Mouse (Mus musculus) hindbrain, embryonic 14.5 days (tissue): ENCODE measurements around the gene Cxcl15. TPM values are rescaled to one million over a fixed set of nuclear protein-coding genes. Genes with fewer than 3 reads are reported as not detected.
"Not testable (repeated sequence)": the region's sequence is repeated elsewhere in the genome, so short reads cannot be mapped to it uniquely, and the experiment has no call there.

Experiments
- ATAC-seq: fragments of 200-750 bp; cut with Nextera tagmentation; 2 replicates; pipeline ENCODE4 v1.8.0; 2017; ENCODE audit warnings: moderate number of reproducible peaks, mild to moderate bottlenecking, moderate TSS enrichment, moderate library complexity; ENCODE audit not compliant: low FRiP score
- DNase-seq: peaks from one replicate; pipeline ENCODE4 v3.0.0-alpha.2; 2015; ENCODE audit warnings: low spot score
- H3K27ac ChIP-seq: fragments of 300-500 bp; sonication (generic); 2 replicates; pipeline ENCODE4 v1.5.1; 2014; ENCODE audit warnings: mild to moderate bottlenecking, moderate library complexity
- H3K27me3 ChIP-seq: fragments of 300-500 bp; sonication (generic); 2 replicates; pipeline ENCODE4 v1.6.1; 2014; ENCODE audit warnings: mild to moderate bottlenecking, low read length, mixed read lengths; ENCODE audit not compliant: control insufficient read depth, insufficient read depth
- H3K36me3 ChIP-seq: fragments of 300-500 bp; sonication (generic); replicated peaks from 2 replicates; pipeline ENCODE4 v1.6.1; 2014; ENCODE audit not compliant: control insufficient read depth, insufficient read depth
- H3K4me1 ChIP-seq: fragments of 300-500 bp; sonication (generic); replicated peaks from 2 replicates; pipeline ENCODE4 v1.6.1; 2014; ENCODE audit warnings: antibody characterized with exemption, low read length, mixed read lengths; ENCODE audit not compliant: control insufficient read depth, insufficient read depth
- H3K4me2 ChIP-seq: fragments of 300-500 bp; sonication (generic); replicated peaks from 2 replicates; pipeline ENCODE4 v1.6.1; 2014; ENCODE audit warnings: mild to moderate bottlenecking, moderate library complexity
- H3K4me3 ChIP-seq: fragments of 300-500 bp; sonication (generic); replicated peaks from 2 replicates; pipeline ENCODE4 v1.5.1; 2014; ENCODE audit warnings: mild to moderate bottlenecking, low read length
- H3K9ac ChIP-seq: fragments of 300-500 bp; sonication (generic); 2 replicates; pipeline ENCODE4 v1.6.1; 2014
- H3K9me3 ChIP-seq: fragments of 300-500 bp; sonication (generic); 2 replicates; pipeline ENCODE4 v1.6.1; 2016; ENCODE audit warnings: low read length; ENCODE audit not compliant: control insufficient read depth
- WGBS: fragments of 180-500 bp; shearing (Covaris S2); extraction: QIAGEN DNeasy Blood & Tissue Kit; methylation state at CpG from one replicate; pipeline ENCODE4 v1.1.7; 2014; 5-methylcytosine and 5-hydroxymethylcytosine counted together
- polyA plus RNA-seq: library from polyadenylated mRNA; unstranded; fragments of >200 nt; fragmentation: Nextera tagmentation; extraction: Ambion mirVana; gene quantifications from 2 replicates; pipeline ENCODE4 v1.2.1, GENCODE M21; 2014

Gene Cxcl15
- polyA plus RNA-seq, 1 experiment from 2014 or later, result not detected

GRCm38 (mm10) chr5:90832145-90832767 lies 37.9 kb downstream of the Cxcl15 start:
- 86% methylated on average over 11 of the region's 11 CpGs for WGBS

GRCm38 (mm10) chr5:90832768-90833388 lies 38.5 kb downstream of the Cxcl15 start:
- H3K4me1 ChIP-seq, result no peaks in the 10 kb centered on the region
- no peaks in the 10 kb centered on the region for H3K9me3 ChIP-seq
- no peak for DNase-seq
- no peak overlapping the region for H3K27ac ChIP-seq
- no peak overlapping the region for H3K9ac ChIP-seq
- no peak overlapping the region for H3K4me2 ChIP-seq
- no peak overlapping the region for H3K4me3 ChIP-seq
- no peaks in the 10 kb centered on the region for H3K27me3 ChIP-seq
- 93% methylated on average over 8 of the region's 8 CpGs for WGBS
- no peak for ATAC-seq
- H3K36me3 ChIP-seq, result no peaks in the 10 kb centered on the region

More at GRCm38 (mm10) chr5:90832145-90832767, 37.9 kb downstream of the Cxcl15 start:
- H3K9me3 ChIP-seq, result no peaks in the 10 kb centered on the region
- no peaks in the 10 kb centered on the region for H3K36me3 ChIP-seq
- ATAC-seq, result no peak
- H3K4me2 ChIP-seq, result no peak overlapping the region
- H3K4me1 ChIP-seq, result no peaks in the 10 kb centered on the region
- H3K27ac ChIP-seq, result no peak overlapping the region
- no peak overlapping the region for H3K9ac ChIP-seq
- no peak overlapping the region for H3K4me3 ChIP-seq
- no peaks in the 10 kb centered on the region for H3K27me3 ChIP-seq
- no peak for DNase-seq

GRCm38 (mm10) chr5:90834436-90834835 lies 40.1 kb downstream of the Cxcl15 start:
- no peak for ATAC-seq

GRCm38 (mm10) chr5:90838582-90838981 lies 44.2 kb downstream of the Cxcl15 start:
- H3K4me2 ChIP-seq, result no peak overlapping the region
- WGBS, result 85% methylated on average over 5 of the region's 5 CpGs
- H3K27ac ChIP-seq, result no peak overlapping the region
- DNase-seq (no peak), ATAC-seq (no peak)
- H3K9me3 ChIP-seq, result no peaks in the 10 kb centered on the region
- no peaks in the 10 kb centered on the region for H3K4me1 ChIP-seq
- H3K9ac ChIP-seq, result no peak overlapping the region
- H3K27me3 ChIP-seq, result no peaks in the 10 kb centered on the region
- no peak overlapping the region for H3K4me3 ChIP-seq
- H3K36me3 ChIP-seq, result no peaks in the 10 kb centered on the region

More at GRCm38 (mm10) chr5:90834436-90834835, 40.1 kb downstream of the Cxcl15 start:
- no peak overlapping the region for H3K9ac ChIP-seq
- no peak overlapping the region for H3K27ac ChIP-seq
- no peaks in the 10 kb centered on the region for H3K4me1 ChIP-seq
- no peaks in the 10 kb centered on the region for H3K9me3 ChIP-seq
- no peak overlapping the region for H3K4me2 ChIP-seq
- no peaks in the 10 kb centered on the region for H3K36me3 ChIP-seq
- no peak overlapping the region for H3K4me3 ChIP-seq
- no peak for DNase-seq
- WGBS, result 93% methylated on average over 4 of the region's 4 CpGs
- no peaks in the 10 kb centered on the region for H3K27me3 ChIP-seq

- H3K27me3 ChIP-seq, result no peaks in the 10 kb centered on the region
- H3K4me1 ChIP-seq, result no peaks in the 10 kb centered on the region
- ATAC-seq, result no peak
- H3K27ac ChIP-seq, result no peak overlapping the region
- DNase-seq, result no peak
- H3K4me3 ChIP-seq, result no peak overlapping the region
- H3K4me2 ChIP-seq, result no peak overlapping the region
- no peaks in the 10 kb centered on the region for H3K36me3 ChIP-seq
- H3K9ac ChIP-seq, result no peak overlapping the region
- H3K9me3 ChIP-seq, result no peaks in the 10 kb centered on the region
- WGBS, result 86% methylated on average over 7 of the region's 7 CpGs
Observed at GRCm38 (mm10) chr5:90840902-90841869, 46.9 kb downstream of the Cxcl15 start.

- 85% methylated on average over 3 of the region's 3 CpGs for WGBS
- no peak for DNase-seq
Observed at GRCm38 (mm10) chr5:90843891-90844290, 49.6 kb downstream of the Cxcl15 start.

GRCm38 (mm10) chr5:90850096-90850495 lies 55.8 kb downstream of the Cxcl15 start:
- not testable (repeated sequence) for H3K27me3 ChIP-seq, DNase-seq, H3K36me3 ChIP-seq, H3K9me3 ChIP-seq, H3K4me3 ChIP-seq, H3K9ac ChIP-seq, H3K4me2 ChIP-seq, ATAC-seq, H3K27ac ChIP-seq, H3K4me1 ChIP-seq
- WGBS, result 92% methylated on average over 7 of the region's 7 CpGs

More at GRCm38 (mm10) chr5:90843891-90844290, 49.6 kb downstream of the Cxcl15 start:
- Histone ChIP-seq H3K4me1 (no peaks in the 10 kb centered on the region), H3K27ac (no peak overlapping the region), H3K27me3 (no peaks in the 10 kb centered on the region), H3K36me3 (no peaks in the 10 kb centered on the region), H3K9me3 (no peaks in the 10 kb centered on the region), H3K4me2 (no peak overlapping the region), H3K9ac (no peak overlapping the region), H3K4me3 (no peak overlapping the region)
- no peak for ATAC-seq

GRCm38 (mm10) chr5:90851391-90851790 lies 57.1 kb downstream of the Cxcl15 start:
- not testable (repeated sequence) for H3K27ac ChIP-seq, H3K4me3 ChIP-seq, H3K27me3 ChIP-seq, ATAC-seq, H3K4me2 ChIP-seq, H3K36me3 ChIP-seq, DNase-seq, H3K4me1 ChIP-seq, H3K9me3 ChIP-seq, H3K9ac ChIP-seq
- WGBS, result 94% methylated on average over 11 of the region's 11 CpGs
